20 mouse cellular contexts compared by ENCODE assay signal in the genomic region with DNA sequence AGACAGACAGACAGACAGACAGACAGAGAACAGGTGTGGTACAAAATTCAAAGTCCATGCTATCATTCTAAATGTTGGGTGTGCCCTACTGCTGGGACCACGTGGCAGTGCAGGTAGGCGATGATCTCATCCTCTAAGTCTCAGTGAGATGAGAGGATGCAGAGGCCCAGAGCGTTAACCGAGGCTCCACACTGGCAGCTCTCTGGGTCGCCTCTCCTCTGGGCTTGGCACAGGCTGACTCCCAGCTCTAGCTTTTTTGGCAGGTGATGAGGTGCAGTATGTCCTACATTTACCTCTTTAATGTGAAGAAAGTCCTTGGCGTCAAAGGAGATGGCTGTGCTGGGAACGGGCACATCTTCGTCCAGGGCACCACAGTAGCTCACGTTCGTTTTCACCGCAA. TPM values are rescaled to one million over a fixed set of nuclear protein-coding genes. Genes with fewer than 3 reads are reported as not detected.
DNase-seq lines count a peak whose midpoint lies in the region; TF ChIP-seq lines count a peak whose summit lies in the region.
"Had no signal": no experiment of that assay in that cellular context is flagged by ENCODE, and none has a peak within 500 bp of the region (broad histone marks: within the 10 kb centered on the region; RNA-seq: fewer than 3 reads in every experiment).

No protein-coding gene starts in this region.

- TF ChIP-seq POLR2A in cerebellum, adult 2 months (IDR thresholded peaks at IDR 0.05; ENCODE audit: borderline replicate concordance, insufficient read depth, low read length): no peak

- peak overlapping the region; percentile 38 for H3K27ac ChIP-seq in cerebellum, adult 2 months (ENCODE audit: insufficient read depth, low read length)
- H3K27ac ChIP-seq: embryonic facial prominence, embryonic 15.5 days; forebrain, embryonic 10.5 days; forebrain, embryonic 15.5 days had no signal

- H3K27me3 ChIP-seq in cerebellum, adult 2 months (ENCODE audit: control insufficient read depth, insufficient read depth, low read length): no peaks in the 10 kb centered on the region
- H3K27me3 ChIP-seq: CH12.LX; embryonic facial prominence, embryonic 15.5 days; forebrain, embryonic 15.5 days; heart, embryonic 12.5 days; Patski had no signal

- H3K4me1 ChIP-seq in cerebellum, adult 2 months (ENCODE audit: control insufficient read depth, insufficient read depth, low read length): peaks cover 54% of the 10 kb centered on the region
- H3K4me1 ChIP-seq: embryonic facial prominence, embryonic 15.5 days had no signal

- TF ChIP-seq CTCF in cerebellum, adult 2 months (IDR thresholded peaks at IDR 0.05; ENCODE audit: borderline replicate concordance, insufficient read depth, low read depth, low read length): no peak

- no peak overlapping the region for H3K4me3 ChIP-seq in cerebellum, adult 2 months (replicated peaks; ENCODE audit: insufficient read depth, low read depth, low read length)
- H3K4me3 ChIP-seq: embryonic facial prominence, embryonic 15.5 days; erythroblast, embryonic 14.5 days; forebrain, embryonic 10.5 days; forebrain, embryonic 15.5 days; heart, embryonic 12.5 days had no signal

- DNase-seq in cerebellum, adult 11-12 months: peak; percentile 81
- no peak for DNase-seq in cerebellum, postnatal 14 days
- DNase-seq in brain, adult 2 months (ENCODE audit: low read depth, low spot score): peak; percentile 79
- DNase-seq in cerebellum, adult 2 months: peak in 1 of 2 experiments; percentile 84
- DNase-seq in cerebellum, postnatal 25 days: peak; percentile 68 to 74
- no peak for DNase-seq in layer of hippocampus, adult 9-10 months (ENCODE audit: low spot score)
- no peak for DNase-seq in urinary bladder, adult 2 months (ENCODE audit: low spot score)
- DNase-seq: adrenal gland, adult 2 months; adrenal gland, postnatal 25 days; embryo, embryonic 11 days; gastrocnemius, postnatal 14 days; heart, postnatal 36 days; kidney, adult 18-20 months had no signal

- WGBS in cerebellum, adult 2 months: 12% methylated on average over 11 of the region's 11 CpGs

RNA-seq across cellular contexts. Expression of a gene that starts 49.9 kb away (rescaled TPM):
- 56.7 and 57.3 TPM in 2 replicates for polyA plus RNA-seq in cerebellum, adult 2 months (2012; rRNA removed)
- 34.6 and 36.7 TPM in 2 replicates for polyA plus RNA-seq in urinary bladder, adult 2 months (2012; rRNA removed)

Comparison
In these comparisons a context has a peak if more than half of its experiments do, and no peak if none do; other contexts are left out.
1. DNase-seq: peak in cerebellum, adult 11-12 months (single experiment), brain, adult 2 months (single experiment) and cerebellum, postnatal 25 days (2 of 2); none in cerebellum, postnatal 14 days (0 of 2), layer of hippocampus, adult 9-10 months (single experiment) and urinary bladder, adult 2 months (single experiment).